Mouse (Mus musculus) cerebellum, adult (tissue): ENCODE measurements at regions not wholly inside any gene's neighbourhood (a gene's known extent, or its start where the extent isn't known, plus 50 kb on each side); places are given as distances from the start of the nearest gene placed in this dataset.

Source experiments
- ATAC-seq: cut with Nextera tagmentation; 2 replicates; pipeline ENCODE4 v1.9.2; 2017; ENCODE audit warnings: mild to moderate bottlenecking, moderate library complexity, mixed read lengths; ENCODE audit not compliant: insufficient number of reproducible peaks, low FRiP score, low TSS enrichment

DNA sequence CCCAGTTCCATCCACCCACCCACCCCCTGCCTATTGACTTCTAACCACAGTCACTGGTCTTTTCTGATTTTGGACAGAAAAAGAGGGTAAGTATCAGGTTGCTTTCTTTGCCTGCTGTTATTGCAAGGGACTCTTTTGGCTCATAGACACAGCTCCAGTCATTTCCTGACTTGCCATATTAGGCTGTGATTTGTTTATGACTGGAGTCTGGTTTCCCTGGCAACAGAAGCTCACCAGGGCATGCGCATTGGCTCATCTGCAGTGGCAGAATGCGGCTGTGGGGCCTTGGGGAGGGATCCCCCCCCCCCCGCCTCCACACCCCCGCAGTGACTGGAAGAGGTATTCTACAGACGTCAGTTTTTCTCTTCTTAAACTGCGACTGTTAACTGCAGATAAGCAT lies 65.9 kb downstream of the Cdr1 start:
- peak; percentile 56; the same call in 1 of the 2 replicates for ATAC-seq

DNA sequence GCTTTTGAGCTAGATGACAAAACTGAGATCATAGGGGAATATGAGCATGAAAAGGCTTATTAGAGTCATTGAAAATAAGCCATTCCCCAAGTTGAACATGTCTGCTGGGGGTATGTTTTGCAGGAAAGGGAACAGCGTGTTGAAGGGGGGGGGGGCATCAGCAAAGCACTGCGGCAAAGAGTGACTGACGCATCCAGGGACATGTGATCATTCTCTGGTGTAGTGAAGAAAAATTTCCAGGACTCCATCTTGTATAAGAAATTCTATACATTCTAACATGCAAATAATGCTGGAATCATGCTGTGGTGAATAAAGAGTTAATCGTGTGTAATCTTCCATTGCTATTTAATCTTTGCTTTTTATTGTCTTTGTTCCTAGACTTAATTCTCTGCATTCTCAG lies 68.0 kb downstream of the Cdr1 start:
- no peak for ATAC-seq

DNA sequence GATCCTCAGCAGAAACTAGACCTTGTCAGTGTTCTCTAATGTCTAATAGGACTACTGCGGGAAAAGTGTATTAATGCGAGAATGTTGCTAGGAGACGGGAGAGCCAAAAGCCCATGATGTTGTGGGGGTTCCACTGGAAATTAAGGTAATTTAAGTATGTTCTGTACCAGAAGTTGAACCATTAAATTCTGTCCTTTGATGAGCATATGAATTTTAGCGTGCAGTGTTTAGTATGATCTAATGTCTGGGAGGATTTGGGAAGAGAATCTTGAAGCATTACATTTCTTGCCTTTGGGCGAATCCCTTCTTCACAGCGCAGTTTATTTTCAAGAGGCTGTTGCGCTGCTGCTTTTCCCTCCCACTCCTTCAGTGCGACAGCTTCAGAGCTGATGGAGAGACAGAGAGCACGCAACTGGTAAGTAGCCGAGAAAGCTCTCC lies 69.3 kb downstream of the Cdr1 start:
- ATAC-seq = peak; percentile 83
